Mouse (Mus musculus) thymus, adult 2 months (tissue): Measurements from ENCODE around the gene Olfr448.

Source experiments
- CTCF ChIP-seq: fragments of 200-500 bp; IDR thresholded peaks from 2 replicates; pipeline ENCODE4 v1.5.1; 2012; ENCODE audit warnings: mild to moderate bottlenecking, control low read depth, low read length, moderate library complexity, borderline replicate concordance; ENCODE audit not compliant: control insufficient read depth, poor library complexity, insufficient read depth; ENCODE audit errors: extremely low read depth
- POLR2A ChIP-seq: fragments of 200-500 bp; IDR thresholded peaks from 2 replicates; pipeline ENCODE4 v1.6.1; 2012; ENCODE audit warnings: mild to moderate bottlenecking, low read length, control low read depth, moderate library complexity; ENCODE audit not compliant: control insufficient read depth, poor library complexity, insufficient read depth; ENCODE audit errors: extremely low read depth

GRCm38 (mm10) chr6:42860222-42860819 is 29.9 kb upstream of the Olfr448 start:
- TF ChIP-seq CTCF (no peak), POLR2A (no peak)
